Mouse (Mus musculus) frontal cortex, adult 2 months (tissue): Measurements from ENCODE around the gene Wapl. TPM values are rescaled to one million over a fixed set of nuclear protein-coding genes. Genes with fewer than 3 reads are reported as not detected.
A peak's percentile ranks its signal among the peaks of the same experiment; 100 is the strongest.

Experiments
- DNase-seq, 2 experiments: peaks; one replicate each; pipeline ENCODE4 v3.0.0; 2022; ENCODE audit warnings: low spot score in 1 of 2; ENCODE audit errors: extremely low spot score in 1 of 2
- polyA plus RNA-seq: library from polyadenylated mRNA; depleted of rRNA; stranded (reverse); fragments of >200 nt; gene quantifications from 2 replicates; pipeline ENCODE4 v1.2.3, GENCODE M21; 2012

The Wapl gene
- polyA plus RNA-seq, 1 experiment: 18.5 TPM

DNA sequence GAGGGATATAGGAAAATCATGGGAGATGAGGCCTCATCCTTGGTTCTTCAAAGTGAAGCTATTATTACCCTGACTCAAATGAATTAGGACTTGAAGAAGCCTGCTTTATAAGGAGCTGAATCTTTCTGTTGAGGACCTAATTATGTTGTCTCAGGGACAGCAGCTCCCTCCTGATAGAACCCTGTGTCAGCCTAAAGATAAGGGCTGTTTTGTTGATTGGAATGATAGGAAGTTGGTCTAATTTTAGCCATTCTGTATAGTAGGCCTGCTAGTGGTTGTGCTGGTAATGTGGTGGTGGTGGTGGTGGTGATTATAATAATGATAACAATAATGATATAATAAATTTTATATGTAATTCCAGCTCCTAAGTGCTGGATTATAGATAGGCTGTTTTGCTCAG is 11.3 kb downstream of the Wapl start:
- no peak for DNase-seq

DNA sequence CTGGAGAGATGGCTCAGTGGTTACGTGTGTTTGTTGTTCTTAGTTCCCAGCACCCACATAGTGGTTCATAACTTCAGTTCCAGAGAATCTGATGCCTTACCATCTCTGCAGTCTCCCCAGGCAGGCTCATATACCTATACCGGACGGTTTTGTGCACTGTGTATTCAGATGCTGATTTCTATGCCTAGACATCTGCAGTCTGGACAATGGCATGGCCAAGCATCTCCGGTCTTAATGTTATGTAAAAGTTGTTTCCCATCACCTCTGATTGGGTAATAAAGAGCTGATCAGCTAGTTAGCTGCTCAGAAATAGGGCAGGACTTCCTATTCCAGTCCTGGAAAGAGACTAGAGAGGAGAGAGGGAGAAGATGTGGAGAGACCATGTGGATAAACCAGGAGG is 20.2 kb downstream of the Wapl start:
- no peak for DNase-seq

DNA sequence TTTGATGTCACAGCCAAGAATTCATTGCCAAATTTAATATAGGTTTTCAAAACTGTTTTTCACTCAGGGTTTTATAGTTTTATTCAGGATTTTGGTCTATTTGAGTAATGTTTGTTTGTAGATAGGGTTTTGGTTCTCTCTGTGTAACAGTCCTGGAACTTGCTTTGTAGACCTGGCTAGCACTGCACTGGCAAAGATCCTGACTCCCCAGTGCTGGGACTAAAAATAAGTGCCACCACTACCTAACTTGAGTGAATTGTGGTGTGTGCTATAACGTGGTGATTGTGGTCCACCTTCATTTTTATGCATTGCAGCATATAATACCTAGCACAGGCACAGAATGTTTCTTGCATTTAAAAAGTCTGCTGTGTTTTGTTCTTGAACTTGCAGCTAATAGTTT is 23.6 kb downstream of the Wapl start:
- no peak for DNase-seq

DNA sequence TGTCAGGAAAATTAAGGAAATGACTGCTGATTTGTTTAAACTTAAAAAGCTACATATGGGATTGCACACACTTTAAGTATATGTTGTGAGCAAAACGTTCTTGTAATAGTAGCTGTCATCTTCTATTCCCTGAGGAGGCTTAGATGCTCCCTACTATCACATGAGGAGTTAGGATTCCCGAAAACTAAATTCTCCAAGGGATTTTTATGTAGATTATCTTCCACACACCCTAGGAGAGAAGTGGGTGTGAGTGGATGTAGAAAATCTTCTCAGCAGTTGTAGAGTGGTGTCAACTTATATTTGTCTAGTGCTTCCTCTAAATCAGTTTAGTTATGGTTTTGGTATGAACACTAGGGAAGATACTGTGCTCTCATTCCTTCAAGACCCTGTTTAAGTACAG is 36.5 kb downstream of the Wapl start:
- no peak for DNase-seq

DNA sequence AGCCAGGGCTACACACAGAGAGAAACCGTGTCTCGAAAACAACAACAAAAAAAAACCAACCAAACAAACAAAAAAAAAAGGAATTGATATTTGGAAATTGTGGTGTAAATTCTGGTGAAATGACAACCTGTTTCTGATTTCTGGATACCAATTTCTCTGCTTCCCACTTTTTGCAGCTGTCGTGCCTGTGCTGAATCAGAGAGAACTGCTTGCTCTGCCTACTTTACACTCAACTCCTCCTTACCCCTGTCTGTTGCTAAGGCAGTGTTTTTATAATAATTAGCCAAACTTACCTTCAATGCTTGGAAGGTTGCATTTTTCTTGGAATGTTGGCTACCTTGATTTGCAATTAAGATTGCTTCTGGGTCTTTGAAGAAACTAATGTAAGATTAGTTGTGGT is 38.3 kb downstream of the Wapl start:
- peak in 1 of 2 experiments; percentile 28 for DNase-seq

DNA sequence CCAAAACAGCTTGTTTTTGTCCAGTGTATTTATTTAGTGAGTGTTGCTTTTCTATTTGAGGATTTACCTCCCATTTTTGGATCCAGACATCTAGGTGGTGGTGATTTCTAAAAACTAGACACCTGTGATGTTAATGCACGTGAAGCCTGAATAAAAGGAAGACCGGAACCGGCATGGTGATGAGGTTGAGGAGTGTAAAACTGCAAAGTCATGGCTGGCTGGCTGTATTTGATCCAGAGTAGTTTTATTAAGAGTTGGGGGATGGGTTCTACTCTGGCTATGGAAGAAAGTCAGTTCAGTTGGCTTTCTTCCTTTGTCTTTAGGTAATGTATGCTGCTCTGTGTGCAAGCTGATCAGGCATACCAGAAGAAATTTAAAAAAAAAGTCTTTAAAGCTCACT is 39.1 kb downstream of the Wapl start:
- DNase-seq: peak in 1 of 2 experiments; percentile 18

DNA sequence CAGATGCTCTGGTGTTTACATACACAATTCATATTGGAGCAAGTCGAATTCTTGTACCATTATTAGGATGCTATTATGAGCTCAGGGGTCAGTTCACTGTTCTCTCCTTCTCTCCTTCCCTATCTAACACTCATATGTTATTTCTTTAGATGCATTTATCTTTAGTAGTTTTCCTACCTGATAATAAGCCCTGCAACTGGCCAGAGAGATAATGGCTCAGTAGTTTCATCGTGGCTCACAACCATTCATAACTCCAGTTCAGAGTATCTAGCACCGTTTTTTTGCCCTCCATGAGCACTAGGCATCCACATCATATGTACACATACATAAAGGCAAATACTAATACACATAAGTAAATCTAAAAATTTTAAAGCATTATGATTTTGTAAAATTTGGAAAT is 44.4 kb downstream of the Wapl start:
- DNase-seq: no peak

DNA sequence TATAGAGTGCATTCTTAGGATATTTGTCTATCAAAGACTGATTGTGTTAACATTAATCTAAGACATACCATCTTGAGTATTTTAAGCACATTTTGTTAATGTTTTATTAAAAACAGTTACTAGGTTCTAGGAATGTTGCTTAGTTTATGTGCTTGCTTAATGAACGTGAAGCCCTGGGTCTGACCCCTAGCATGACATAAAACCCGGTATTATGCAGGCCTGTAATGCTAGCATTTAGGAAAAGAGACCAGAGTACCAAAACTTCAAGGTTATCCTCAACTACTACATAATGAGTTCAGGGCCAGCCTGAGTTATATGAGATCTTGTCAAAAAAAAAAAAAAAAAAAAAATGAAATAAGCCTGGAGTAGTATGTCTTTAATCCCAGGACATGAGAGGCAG is 54.0 kb downstream of the Wapl start:
- no peak for DNase-seq

DNA sequence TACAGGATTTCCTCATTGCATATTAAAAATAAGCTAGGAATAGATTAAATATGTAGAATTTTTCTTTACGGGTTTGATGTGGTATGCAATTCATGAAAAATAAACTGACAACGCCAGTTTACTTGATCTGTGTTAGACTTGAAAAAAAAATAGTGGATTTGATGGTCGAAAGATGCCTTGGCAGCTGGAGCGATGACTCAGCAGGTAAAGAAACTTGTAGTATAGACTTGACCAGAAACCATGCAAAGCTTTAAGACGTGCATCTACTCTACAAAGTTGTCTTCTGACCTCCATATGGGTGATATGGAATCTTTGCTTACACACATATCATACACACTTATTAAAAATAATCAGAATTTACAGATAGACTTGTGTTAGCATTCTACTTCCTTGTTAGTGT is 61.7 kb downstream of the Wapl start:
- no peak for DNase-seq

DNA sequence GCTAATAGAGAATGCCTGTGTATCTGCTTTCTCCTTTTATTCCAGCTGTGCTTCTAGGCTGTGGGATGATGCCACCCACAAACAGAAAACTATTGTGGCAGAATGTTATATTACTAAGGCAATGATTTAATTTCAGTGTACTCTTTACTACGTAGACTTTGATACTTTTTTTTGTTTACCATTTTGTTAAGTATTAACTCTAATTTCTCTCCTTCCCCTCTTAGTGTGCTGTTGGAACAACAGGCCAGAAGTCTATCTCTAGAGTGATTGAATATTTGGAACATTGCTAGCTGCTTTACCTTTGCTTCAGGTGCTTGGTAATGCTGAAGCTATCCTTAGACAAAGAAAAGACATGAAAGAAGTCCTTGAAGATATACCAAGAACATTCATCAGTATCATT is 71.7 kb downstream of the Wapl start:
- no peak for DNase-seq

DNA sequence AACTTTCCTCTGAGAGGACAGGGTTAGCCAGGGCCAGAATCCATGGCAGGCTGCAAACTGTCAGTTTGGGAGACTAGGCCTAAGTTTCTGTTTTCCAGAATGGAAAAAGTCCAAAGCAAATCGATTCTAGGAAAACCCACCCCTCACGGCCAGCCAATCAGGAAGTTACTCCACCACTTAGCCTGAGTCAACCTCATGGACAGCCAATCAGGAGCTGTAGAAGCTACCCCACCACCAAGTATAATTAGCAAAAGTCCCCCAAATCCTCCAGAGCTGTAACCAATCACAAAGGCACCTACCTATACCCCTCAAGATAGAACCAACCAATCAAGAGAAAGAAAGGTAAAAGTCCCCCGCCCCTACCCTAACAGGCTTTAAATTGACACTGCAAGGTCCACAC is 82.0 kb downstream of the Wapl start:
- no peak for DNase-seq

DNA sequence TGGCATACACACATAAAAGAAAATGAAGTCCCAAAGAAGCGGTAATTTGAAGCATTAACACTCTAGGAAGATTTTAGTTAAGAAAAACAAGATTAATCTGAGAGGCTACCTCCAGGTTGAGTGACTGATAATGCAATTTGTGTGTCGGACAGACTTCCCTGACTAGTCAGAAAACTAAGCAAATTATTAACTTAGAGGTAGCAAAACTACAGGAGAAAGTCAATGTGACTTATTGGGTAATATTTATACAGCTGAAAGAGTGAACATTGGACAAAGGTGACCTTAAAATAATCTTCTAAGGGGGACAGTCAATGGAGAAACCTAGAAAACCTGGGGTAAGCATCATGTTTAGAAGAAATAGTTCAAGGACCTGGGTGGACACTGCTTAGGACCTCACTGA is 86.2 kb downstream of the Wapl start:
- no peak for DNase-seq

DNA sequence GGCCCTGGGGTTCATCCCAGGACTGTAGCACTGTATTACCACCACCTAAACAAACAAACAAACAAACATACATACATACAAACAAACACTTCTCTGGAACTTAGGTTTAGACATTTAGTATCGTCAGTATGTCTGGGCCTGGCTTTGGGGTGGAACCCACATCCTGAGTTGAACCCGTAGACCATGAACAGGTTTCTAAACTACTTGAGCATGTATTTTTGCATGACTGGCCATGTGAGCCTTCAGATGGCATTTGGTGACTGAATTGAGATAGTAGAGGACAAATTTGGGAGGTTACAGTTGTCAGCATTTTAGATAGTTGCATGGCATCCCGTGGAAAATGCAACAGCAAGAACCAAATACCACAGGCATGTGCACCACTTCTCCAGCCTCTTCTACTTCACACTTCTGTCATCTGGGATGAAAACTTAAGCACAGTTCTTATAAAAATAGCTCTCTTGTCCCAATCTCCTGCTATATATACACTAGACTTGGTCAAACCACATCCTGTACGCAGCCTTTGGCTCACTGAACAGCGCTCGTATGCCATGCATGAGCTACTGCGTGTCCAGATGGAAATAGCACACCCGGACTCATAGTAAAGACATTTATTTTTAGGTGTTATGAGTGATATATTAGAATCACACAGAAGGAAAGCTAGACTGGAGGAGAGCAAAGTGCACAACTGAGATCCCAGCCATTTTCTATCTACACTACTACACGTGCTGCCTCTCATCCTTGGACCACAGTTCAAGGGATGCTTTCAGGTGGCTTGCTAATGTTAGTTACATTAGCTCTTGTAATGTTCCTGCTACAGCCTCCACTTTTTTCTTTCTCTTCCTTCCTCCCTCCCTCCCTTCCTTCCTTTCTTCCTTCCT is 87.6 kb downstream of the Wapl start:
- peak; percentile 18 to 21 for DNase-seq

DNA sequence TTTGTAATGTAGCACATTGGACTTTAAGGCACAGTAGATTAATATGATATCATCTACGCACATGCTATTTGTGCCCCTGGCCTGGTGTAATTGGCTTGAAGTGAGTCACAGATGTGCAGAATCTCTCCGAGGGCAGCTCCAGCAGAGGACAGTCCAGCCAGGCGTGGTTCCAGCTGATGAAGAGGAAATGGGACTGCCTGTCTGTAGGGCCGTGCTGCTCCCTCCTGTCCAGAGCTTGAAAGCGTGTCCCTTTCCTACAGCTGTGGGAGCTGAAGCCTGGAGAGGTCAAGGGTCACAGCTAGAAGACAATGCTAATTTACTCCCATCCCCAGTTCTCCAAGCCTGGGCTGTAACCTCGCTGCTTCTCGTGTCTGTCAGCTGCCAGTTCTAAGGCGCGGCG is 89.0 kb downstream of the Wapl start:
- no peak for DNase-seq

DNA sequence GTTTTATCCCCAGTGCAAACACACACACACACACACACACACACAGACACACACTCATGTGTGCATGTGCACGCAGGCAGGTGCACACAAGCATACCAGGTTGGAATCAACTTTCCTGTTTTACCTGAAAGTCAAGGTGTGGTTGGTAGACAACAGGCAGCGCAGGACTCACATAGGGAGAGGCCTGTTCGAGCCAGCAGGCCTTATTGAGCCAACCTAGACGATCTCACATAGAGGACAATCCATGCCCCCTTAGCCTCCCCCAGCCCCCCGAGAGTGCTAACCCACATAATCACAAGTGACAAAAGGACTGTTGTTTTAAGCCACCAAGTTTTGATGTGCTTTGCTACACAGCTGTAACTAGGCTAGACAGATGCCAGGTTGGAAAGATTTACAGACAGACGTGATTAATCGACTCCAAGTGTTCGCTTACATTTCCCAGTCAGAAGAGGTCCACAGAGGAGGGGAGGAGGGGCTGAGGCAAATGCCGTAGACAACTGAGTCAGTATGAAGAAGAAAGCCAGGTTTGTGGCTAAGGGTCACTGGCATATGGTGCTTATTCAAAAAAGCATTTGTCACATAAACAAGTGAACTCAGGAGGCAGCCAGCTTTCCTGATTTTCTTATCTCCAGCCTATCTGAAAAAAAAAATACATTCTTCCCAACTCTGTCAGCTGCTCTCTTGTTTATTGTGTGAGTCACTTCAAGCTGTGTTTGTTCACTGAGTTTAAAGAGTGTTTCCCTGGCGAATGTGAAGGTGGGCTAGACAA is 90.2 kb downstream of the Wapl start:
- DNase-seq: no peak

DNA sequence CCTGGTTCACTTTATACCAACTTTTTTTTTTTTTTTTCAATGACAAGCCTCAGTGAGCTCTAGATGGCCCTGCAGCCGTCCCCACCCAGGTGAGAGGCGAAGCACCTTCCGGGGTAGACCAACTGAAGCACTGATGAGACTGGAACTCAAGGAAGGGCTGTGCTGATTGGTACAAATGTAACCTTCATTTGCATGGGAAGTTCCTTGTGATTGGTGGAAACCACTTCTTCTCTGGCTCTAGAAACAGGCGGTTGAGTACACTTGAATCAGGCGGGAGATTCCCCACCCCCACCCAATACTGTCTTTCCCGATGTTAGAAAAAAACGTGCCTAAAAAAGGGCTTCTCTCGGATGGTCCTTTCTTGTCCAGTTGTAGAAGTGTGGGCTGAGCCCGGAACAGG is 91.2 kb downstream of the Wapl start:
- DNase-seq: no peak

DNA sequence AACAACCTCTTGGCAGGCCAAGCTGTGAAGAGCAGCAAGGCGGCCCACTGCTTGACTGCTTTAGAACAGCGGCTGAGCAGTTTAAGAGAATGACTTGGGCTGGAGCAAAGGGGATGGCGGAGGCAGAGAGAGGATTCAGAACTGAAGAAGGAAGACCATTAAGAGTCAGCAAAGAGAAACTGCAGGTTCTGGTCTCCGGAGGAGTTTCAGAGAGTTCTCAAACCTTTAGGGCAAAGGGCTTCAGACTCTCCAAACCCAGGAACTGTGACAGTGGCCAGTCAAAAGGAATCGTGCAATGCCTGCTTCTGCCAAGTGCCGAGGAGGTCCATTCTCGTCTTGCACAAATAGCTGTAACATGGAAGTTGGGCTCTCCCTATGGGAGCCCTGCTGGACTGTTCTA is 91.7 kb downstream of the Wapl start:
- no peak for DNase-seq

DNA sequence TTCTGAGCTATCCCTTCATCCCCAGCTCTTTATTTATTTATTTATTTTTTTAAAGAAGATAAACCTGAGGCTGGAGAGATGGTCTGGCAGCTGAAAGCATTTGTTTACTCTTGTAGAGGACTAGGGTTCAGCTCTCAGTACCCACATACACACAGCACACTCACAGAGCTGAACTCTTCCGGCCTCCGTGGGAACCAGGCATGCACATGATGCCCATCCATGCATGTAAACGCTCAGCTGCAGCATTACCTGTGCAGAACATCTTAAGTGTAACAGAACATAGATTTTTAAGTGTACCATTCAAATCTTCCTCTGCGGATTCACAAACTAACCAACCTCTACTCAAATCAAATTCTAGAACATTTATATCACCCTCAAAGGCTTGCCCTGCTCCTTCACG is 92.5 kb downstream of the Wapl start:
- no peak for DNase-seq

DNA sequence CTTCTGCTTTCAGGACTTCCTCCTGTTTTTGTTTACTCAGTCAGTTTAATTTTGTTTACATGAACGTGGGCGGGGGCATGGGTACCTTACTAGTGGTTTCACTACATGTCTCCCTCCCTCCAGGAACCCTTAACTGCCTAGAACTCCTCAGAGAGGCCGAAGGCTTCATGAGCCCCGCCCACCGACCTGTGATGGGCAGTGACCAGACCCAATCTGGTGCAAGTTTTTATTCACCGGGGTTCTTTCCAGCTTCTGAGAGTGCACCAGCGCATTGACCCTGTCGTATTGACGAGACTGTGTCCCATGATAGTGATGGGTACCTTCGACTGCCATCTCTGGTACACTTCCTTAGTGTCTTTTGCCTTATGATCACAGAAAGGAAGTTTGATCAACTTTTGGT is 94.6 kb downstream of the Wapl start:
- DNase-seq: peak; percentile 29 to 71

DNA sequence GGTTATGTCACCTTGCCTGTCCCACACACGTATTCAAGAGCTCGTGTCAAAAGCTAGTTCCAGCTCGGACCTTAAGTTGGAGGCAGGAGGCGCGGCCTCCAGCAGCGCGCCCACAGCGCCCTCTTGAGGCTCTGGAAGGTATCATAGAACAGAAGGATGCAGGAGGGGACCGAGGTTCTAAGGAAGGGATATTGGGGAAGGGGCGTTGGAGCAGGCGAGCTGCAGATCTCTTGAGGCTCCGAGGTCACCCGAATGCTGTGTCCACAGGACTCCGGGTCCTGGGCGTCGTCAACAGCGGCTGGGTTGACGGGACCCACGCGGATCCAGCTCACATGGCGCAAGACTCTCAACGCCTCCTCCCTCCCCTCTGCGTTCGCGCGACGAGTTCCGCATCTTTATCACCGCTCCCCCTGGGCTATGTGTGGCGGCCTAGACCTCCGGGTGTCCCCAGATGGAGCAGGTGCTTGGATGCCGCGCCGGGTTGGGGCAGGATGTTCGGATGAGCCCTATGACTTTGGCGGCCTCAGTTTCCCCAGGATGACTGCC is 95.4 kb downstream of the Wapl start:
- peak; percentile 18 to 82 for DNase-seq

DNA sequence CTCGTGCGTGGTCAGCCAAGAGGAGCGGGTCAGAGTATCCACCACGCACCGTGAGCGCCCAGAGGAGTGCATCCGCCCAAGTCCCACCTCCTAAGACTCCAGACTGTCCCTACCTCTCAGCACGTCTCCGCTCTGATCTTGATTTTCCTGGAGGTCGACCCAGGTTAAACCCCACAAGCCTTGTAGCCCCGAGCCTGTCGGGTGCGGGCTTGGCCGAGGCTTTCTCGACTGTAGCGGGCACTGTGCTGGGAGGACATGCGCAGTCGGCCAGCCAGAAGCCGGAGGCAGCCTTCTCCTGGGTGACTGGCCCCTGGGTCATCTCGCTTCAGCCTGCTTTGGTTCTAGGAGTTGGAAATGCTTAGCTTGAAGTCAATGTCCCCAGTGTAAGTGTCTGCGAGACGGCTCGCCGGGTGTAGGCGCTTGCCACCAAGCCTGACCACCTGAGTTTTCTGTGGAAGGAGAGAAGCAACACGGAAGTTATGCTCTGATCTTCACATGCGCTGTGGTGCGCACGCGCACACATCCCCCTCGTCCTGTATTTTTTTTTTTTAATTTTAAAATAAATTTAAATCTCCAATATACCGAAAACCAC is 95.9 kb downstream of the Wapl start:
- DNase-seq: peak in 1 of 2 experiments; percentile 21
